Mouse (Mus musculus): ENCODE results near the gene Pou2f2. TPM values are rescaled to one million over a fixed set of nuclear protein-coding genes. Genes with fewer than 3 reads are reported as not detected.
"Not testable (repeated sequence)": the region's sequence is repeated elsewhere in the genome, so short reads cannot be mapped to it uniquely, and the experiment has no call there.

Gene Pou2f2
- total RNA-seq, 2 experiments from 2014 or later = 0.10 to 0.72 TPM

DNA sequence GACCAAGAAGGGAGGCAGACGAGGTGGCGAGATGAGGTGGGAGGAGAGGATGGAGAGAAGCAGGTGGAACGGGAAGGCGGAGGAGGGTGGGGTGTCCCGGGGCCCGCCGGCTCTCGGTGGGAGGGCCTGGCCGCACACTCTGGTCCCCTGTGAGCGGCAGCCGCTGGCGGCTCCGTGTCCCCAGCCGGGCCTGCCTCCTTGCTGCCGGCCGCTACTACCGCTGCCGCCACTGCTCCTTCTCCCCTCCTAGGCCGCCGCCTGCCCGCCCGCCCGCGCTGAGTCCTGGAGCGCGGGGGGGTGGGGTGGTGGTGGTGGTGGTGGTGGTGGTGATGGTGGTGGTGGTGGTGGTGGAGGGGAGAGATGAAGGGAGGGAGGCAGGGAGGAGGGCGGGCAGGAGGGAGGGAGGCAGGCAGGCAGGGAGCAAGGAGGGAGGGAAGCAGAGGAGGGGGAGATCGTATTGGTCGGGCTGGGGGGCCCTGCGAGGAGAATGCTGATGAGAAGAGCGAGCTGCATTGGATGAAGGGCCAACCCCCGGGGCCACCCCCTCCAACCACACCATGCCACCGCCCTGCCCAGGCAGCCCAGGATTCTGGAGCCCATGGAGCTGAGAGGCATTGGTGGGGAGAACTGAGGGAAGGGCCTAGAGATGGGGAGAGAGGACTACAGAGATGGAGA is 106.7 kb downstream of the Pou2f2 start:
- DNase-seq = no peak
- intact Hi-C loops (cut with DNase I) = loop anchor here (10.0 kb wide), 1 partner anchor 168 kb away; the partner anchor contains the start of gene Arhgef1

DNA sequence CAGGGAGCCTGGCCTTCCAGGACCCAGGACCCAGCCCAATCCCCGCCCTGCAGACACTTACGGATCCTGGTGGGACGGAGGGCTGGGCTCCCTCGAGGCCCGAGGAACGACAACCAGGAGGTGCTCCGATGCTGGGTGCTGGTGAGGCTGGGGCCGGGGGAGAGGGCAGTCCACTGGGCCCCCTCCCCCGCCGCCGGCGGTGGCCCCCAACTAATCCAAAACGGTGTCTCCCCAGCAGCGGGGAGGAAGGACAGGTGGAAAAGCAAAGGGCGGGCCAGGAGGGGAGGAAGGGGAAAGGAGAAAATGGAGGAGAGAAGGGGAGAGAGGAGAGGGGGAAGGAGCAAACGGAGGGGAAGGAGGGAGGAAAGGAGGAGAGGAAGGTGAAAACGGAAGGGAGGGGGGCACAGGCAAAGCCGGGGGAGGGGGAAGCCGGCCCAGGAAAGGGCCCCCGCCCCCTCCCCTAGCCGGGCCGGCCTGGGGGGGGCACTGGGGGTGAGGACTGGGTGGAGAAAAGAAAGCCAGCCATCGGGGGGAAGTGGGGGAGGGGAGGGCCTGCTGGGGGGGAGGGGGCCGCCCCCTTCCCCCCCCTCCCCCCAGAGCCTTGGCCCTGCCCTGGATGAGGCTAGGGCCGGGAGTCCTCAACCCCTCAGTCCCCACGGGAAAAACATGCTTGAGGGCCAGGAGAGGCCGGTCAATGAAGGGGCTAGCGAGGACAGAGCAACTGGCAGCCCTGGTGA is 107.4 kb downstream of the Pou2f2 start, which contains the start of the genes Grik5 and Zfp574:
Grik5 (minus strand) TSS at position 368 of the 737 bp plus-strand sequence.
Zfp574 (plus strand) TSS at position 589 of the 737 bp plus-strand sequence.
- no peak for DNase-seq
- intact Hi-C loops (cut with DNase I) = loop anchor here (10.0 kb wide), 1 partner anchor 167 kb away; the partner anchor contains the start of gene Arhgef1

DNA sequence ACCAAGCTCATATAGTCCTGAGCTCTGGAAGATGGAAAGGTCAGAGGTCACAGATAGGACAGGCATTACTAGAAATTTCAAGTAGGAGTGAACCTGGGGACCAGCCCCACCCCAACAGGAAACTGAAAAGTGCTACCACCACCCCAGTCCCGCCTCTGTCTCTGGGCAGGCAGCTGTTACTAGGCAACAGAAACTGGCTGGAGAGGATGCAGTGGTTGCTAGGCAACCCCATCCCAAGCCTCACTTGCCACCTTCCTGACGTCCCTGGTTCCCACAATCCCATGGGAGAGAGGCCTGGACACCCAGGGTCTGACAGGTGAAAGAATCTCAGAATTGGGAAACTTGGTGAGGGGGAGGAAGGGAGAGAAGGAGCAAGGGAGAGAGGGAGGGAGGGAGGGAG is 110.8 kb downstream of the Pou2f2 start:
- intact Hi-C loops (cut with DNase I) = no loop called here
- DNase-seq = no peak

DNA sequence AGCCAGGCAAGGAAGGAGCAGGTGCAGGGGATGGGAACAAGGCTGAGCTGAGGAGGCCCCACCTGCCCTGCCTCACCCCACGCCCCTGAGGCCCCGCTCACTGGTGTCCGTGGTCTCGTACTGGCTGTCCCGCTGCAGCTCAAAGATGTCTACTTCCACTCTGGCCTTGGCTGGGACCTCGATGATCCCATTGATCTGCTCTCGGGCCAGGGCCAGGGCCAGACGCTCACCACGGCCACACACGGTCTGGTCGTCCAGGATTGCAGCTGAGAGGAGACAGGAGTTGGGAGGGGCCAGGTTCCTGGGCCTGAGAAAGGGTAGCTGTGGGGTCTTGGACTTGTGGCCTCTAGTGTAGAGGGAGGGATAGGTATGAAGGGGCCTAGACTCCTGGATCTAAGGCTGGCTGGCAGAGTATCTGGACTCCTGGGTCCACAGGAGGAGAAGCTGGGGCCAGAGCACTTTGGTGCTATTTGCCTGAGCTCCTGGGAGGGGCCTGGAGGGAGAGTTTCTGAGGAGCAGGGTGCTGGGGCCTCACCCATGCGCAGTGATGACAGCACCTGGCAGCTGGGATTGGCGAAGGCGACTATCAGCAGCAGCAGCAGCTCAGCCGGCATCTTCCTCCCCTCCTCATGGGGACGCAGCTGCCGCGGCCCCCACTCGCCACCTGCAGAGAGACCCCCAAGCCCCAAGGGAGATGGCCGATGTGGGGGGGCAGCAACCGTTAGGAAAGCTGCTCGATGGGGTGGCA is 111.4 kb downstream of the Pou2f2 start:
- DNase-seq = no peak
- intact Hi-C loops (cut with DNase I) = no loop called here

DNA sequence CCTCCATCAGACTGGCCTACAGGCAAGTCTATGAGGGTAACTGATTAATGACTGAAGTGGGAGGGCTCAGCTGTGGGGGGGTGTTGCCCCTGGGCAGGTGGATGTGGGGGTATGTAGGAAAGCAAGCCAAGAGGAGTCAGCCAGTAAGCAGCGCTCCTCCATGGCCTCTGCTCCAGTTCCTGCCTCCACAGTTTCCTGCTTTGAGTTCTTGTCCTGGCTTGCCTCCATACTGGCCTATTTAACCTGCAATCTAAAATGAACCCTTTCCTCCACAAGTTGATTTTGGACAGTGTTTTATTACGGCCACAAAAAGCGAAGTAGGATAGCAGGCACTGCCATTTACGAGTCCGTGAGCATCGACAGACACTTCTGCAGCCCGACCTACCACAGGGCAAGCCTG is 112.2 kb downstream of the Pou2f2 start:
- intact Hi-C loops (cut with DNase I) = no loop called here
- no peak for DNase-seq

DNA sequence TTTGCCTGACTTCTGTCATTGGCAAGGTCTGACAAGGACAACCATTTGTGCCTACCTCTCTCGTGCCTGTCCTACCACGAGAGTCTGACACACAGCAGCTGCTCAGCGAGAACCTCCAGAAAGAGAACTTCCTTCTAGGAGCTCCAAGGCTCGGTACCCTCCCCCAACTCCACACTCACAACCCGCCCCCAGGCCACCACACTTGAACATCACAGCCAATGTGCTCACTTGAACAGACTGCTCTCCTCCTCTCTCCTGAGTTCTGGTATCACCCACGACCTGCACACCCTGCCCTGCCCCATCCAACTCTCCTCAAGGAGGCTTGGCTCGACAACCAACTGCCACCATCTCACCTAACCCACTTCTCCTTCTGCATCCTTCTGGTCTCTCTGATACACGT is 115.6 kb downstream of the Pou2f2 start:
- no peak for DNase-seq
- intact Hi-C loops (cut with DNase I) = no loop called here

DNA sequence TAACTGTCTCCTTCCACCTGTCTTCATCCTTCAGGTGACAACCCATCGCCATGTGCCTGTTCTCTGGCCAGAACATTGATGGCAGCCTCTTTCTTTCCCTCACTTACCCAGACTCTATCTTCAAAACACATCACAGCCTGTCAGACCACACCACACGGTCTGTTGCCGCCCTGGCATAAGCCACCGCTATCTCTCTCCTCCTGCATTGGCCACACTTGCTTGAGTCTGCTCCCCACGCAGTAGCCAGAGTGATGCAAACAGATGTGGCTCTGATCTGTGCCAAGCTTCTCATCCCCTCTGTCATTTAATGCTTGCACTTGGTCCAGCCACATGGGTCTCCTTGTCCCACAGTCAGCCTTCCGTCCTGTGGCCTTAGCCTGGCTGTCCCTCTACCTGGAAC is 116.2 kb downstream of the Pou2f2 start:
- intact Hi-C loops (cut with DNase I) = no loop called here

DNA sequence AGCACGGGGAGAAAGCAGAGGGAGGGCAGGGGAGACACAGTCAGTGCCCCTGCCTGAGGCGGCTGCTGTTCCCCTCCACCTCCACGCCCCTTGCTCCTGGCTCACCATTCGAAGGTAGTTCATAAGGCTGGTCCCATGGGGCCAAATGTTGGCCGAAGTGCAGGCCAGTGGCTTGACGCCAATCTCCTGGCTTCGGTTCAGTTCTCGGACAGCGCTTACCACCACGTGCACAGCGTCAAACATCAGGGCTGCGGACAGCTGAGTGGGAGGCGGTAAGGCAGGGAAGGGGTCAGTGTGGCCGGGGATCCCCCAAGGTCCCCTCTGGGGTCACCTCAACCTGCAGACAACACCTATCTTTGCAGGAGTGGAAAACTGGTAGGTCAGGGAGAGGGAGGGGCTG is 120.7 kb downstream of the Pou2f2 start:
- intact Hi-C loops (cut with DNase I) = no loop called here
- no peak for DNase-seq

More for the DNA sequence above, 116.2 kb downstream of the Pou2f2 start:
- no peak for DNase-seq

DNA sequence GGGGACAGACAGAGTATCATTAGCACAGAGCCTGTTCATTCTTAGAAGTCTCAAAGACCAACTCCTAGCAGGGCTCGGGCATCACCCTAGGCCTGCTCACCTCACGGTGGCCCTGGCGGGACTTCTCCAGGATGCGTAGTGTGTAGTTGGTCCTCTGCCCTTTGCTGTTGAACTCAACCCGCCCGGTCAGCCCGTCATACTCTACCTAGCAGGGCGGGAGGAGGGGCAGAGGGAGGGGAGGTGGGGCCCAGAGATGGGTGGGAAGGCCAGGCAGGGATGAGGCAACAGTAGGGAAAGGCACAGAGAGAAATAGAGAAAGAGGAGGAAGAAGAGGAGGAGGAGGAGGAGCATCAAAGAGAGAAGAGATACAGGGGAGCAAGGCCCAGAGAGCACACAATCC is 121.1 kb downstream of the Pou2f2 start:
- intact Hi-C loops (cut with DNase I) = no loop called here
- DNase-seq = no peak

DNA sequence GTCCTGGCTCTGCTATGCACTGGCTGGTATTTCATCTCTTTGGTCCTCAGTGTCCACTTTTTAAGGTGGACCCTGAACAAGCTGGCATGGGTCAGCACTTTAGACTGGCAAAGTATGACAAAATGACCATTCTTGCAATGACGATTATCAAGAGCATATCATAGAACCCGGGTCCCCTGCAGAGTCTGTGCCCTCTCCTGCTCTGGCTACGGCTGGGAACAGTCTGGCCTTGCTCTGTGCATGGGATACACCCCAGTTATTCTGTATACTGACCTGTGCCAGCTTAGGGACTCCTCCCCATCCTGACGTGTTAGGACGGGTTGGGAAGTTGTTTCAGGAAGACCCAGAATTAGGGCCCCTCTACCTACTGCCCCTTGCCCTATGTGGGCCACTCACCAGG is 121.6 kb downstream of the Pou2f2 start:
- no peak for DNase-seq
- intact Hi-C loops (cut with DNase I) = no loop called here

DNA sequence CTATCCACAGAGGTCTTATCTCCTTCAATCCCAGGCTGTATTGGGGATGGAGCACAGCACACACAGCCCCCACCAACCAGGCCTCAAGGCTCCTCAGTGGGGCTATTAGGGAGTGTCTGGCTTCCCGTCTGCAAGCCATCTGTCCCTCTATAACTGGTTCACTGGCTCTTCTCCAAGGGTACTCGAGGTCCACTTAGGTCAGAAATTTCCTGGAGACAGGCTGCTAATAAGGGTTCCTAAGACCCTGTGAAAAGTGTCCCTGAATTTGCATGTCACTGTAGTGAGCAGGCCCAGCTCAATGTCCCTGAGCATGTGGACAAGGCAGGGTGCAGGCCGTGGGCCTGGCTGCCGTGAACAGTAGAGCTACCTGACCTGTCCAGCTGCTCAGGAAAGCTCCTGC is 122.6 kb downstream of the Pou2f2 start:
- intact Hi-C loops (cut with DNase I) = no loop called here
- DNase-seq = no peak

DNA sequence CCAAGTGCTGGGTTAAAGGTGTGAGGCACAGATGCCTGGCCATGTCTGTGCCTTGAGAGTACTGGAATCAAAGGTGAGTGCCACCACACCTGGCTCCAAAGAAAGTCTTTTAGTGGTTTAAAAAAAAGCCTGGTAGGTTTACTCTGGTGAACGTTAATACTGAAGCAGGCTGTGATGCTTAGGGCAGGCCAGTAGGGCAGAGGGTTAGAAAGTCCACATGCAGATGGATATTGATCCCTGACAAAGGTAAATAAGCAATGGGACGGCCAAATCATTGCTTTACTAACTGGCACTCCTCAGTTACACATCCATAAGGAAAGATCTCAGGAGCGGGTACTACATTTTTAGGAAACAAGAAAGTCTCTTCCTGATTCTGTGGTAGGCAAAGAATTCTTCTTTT is 126.9 kb downstream of the Pou2f2 start:
- intact Hi-C loops (cut with DNase I) = no loop called here
- no peak for DNase-seq

DNA sequence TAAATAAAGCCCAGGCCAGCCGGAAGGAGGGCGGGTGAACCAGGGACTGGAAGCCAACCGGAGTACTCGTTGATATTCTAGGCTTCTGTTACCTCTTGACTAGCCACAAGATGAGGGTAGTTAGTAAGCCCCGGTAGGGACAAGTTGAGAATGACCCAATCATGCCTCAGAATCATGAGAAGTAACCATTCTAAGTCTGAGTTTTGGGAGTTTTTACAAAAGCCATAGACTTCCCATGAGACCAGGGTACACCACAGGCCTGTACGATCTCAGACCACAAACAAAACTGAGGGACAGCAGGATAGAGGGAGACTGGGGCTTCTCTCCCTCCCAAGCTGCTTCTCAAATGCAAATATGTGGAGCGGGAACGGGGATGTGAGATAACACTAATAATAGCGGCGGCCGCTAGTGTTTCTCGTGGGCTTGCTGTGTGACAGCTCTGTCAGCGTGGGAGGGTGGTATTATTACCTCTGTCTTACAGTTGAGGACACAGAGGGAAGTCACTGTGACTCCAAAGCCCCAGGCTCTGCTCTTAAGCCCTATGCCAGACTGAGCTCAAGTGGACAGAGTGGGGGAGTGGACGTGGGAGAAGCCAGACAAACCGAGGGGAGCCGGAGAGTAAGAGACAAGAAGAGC is 130.1 kb downstream of the Pou2f2 start:
- intact Hi-C loops (cut with DNase I) = no loop called here
- no peak for DNase-seq

DNA sequence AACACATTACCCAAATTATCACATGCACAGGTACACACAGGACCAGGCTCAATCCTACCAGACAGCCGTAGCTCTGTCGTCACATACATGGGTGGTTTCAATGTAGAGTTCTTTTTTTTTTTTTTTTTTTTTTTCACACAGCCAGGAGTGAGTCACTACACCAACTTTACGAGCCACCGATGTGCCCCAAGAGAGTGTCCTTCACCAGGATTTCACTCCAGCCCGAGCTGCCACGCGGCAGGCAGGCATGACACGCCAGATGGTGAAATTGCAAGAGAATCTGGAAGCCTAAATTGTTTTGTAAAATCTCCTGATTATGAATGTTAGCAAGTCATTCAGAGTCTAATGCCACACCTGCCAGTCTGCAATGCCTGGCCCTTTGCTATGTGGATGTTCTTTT is 132.2 kb downstream of the Pou2f2 start:
- intact Hi-C loops (cut with DNase I) = no loop called here
- no peak for DNase-seq

DNA sequence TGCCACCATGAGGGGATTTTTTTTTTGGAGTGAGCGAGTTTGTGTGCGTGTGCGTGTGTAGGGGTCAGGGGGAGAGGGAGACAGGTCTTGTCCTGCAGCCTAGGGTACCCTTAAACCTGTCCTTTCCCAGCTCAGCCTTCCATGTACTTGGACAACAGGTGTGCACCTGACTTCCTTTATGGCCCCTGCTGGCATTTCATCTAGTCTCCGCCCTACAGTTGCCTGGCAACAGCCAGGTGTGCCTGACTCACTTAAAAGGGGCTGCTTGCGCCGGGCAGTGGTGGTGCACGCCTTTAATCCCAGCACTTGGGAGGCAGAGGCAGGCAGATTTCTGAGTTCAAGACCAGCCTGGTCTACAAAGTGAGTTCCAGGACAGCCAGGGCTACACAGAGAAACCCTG is 134.9 kb downstream of the Pou2f2 start:
- DNase-seq; intact Hi-C loops (cut with DNase I): not testable (repeated sequence)

DNA sequence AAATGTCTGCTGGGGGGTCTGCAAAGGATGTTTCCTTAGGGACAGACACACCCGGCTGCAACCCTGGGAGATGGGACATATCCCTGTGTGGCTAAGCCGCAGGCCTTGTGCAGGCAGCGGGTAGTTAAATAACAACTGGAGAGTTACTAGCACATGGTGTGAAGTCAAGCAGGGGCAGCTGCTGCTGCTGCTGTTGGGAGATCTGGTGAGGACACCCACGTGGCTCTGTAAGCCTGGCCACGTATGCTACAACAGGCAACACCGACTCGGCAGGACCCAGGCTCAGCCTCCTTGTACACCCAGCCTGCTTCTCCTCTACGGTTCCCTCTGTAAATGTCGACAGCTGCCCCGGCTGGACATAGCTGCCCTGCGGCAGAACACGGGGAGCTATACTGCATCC is 137.6 kb downstream of the Pou2f2 start:
- intact Hi-C loops (cut with DNase I) = no loop called here
- DNase-seq = no peak

Small RNA genes lying within 50 kb of the gene (microRNA-seq; reads per million reads assigned to microRNA genes)
- gene Mir6537 (0 reads per million in 2 experiments), gene Mir7048 (0 to 0.36 reads per million in 2 experiments)

Other genes with a start within 250 kb of the Pou2f2 start
- gene Gm4881, start 235.2 kb downstream of the Pou2f2 start, total RNA-seq (2021) = not detected
- 100 to 1,000 TPM; 188 to 189 TPM for gene Rabac1, start 207.0 kb downstream of the Pou2f2 start, total RNA-seq (2021)
- gene Atp1a3, start 173.8 kb downstream of the Pou2f2 start, total RNA-seq (2021) = under 1 TPM; 0.08 to 0.15 TPM
- gene Grik5, start 107.4 kb downstream of the Pou2f2 start, total RNA-seq (2021) = 1 to 10 TPM; 2.6 to 3.2 TPM
- 1 to 10 TPM; 6.0 to 8.0 TPM for gene Zfp574, start 107.2 kb downstream of the Pou2f2 start, total RNA-seq (2021)
- 10 to 100 TPM in 1 of 2 experiments, 1 to 10 TPM in 1; 8.4 to 10.7 TPM for gene Dedd2, start 40.9 kb upstream of the Pou2f2 start, total RNA-seq (2021)
- gene Zfp526, start 41.7 kb upstream of the Pou2f2 start, total RNA-seq (2021) = 1 to 10 TPM; 4.1 to 5.5 TPM
- 10 to 100 TPM; 64.0 to 69.6 TPM for gene Gsk3a, start 58.1 kb upstream of the Pou2f2 start, total RNA-seq (2021)
- 1 to 10 TPM; 5.0 to 6.1 TPM for gene Erf, start 71.0 kb upstream of the Pou2f2 start, total RNA-seq (2021)
- gene Cic, start 88.0 kb upstream of the Pou2f2 start, total RNA-seq (2021) = 10 to 100 TPM; 31.4 to 37.6 TPM
- 1 to 10 TPM in 1 of 2 experiments, under 1 TPM in 1; 0.86 to 1.3 TPM for gene Pafah1b3, start 118.3 kb upstream of the Pou2f2 start, total RNA-seq (2021)
- not detected for gene Prr19, start 121.7 kb upstream of the Pou2f2 start, total RNA-seq (2021)
- gene Tmem145, start 126.4 kb upstream of the Pou2f2 start, total RNA-seq (2021) = not detected
- 10 to 100 TPM; 16.3 to 16.6 TPM for gene Megf8, start 137.4 kb upstream of the Pou2f2 start, total RNA-seq (2021)
- not detected for gene Cnfn, start 190.0 kb upstream of the Pou2f2 start, total RNA-seq (2021)
- gene Lipe, start 219.0 kb upstream of the Pou2f2 start, total RNA-seq (2021) = 10 to 100 TPM; 18.6 to 20.6 TPM
- not detected for gene Cxcl17, start 233.2 kb upstream of the Pou2f2 start, total RNA-seq (2021)